Comparison of ENCODE assay signal across 7 mouse cellular contexts in the genomic region with DNA sequence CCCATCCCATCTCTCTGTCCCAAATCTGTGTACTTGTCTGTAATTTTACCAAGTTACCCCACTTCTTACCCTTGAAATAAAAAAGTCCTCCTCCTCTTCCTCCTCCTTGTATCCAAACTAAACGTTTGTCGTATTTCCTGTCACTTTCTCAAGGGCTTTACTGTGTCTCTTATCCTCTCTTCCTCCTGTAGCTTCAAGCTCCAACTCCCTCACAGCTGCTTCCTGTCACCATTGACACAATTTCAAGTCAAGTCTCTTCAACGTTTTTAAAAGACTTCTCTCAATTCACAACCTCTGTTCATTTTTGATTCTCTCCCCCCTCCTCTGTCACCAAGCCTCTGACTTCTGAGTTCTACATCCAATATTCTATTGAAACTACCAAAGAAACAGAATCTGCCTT. TPM values are rescaled to one million over a fixed set of nuclear protein-coding genes. Genes with fewer than 3 reads are reported as not detected.
DNase-seq lines count a peak whose midpoint lies in the region; ATAC-seq lines count a peak whose summit lies in the region.

A gene (minus strand): TSS at position 119 of the 400 bp plus-strand sequence.

- no peak within 1 kb of the TSS for H3K4me3 ChIP-seq in limb, embryonic 13.5 days
- H3K4me3 ChIP-seq in limb, embryonic 10.5 days = no peak within 1 kb of the TSS
- no peak within 1 kb of the TSS for H3K4me3 ChIP-seq in hindbrain, embryonic 14.5 days (replicated peaks; ENCODE audit: low read length)
- H3K4me3 ChIP-seq in stomach, embryonic 14.5 days (ENCODE audit: low read depth, low read length) = no peak within 1 kb of the TSS

- H3K4me1 ChIP-seq in limb, embryonic 13.5 days = 0 out of 2 replicates have a peak, but pooled peaks cover 3% of the 10 kb centered on the region
- H3K4me1 ChIP-seq in limb, embryonic 10.5 days = no peaks in the 10 kb centered on the region
- H3K4me1 ChIP-seq in hindbrain, embryonic 14.5 days (replicated peaks; ENCODE audit: control insufficient read depth, insufficient read depth, low read length) = no peaks in the 10 kb centered on the region
- no peaks in the 10 kb centered on the region for H3K4me1 ChIP-seq in stomach, embryonic 14.5 days (ENCODE audit: control insufficient read depth, insufficient read depth, low read length)

- no peak within 1 kb of the TSS for H3K4me2 ChIP-seq in limb, embryonic 13.5 days (replicated peaks)
- no peak within 1 kb of the TSS for H3K4me2 ChIP-seq in hindbrain, embryonic 14.5 days (replicated peaks)
- H3K4me2 ChIP-seq in stomach, embryonic 14.5 days (replicated peaks; ENCODE audit: low read depth, low read length) = no peak within 1 kb of the TSS

- no peaks in the 10 kb centered on the region for H3K9me3 ChIP-seq in limb, embryonic 13.5 days
- no peaks in the 10 kb centered on the region for H3K9me3 ChIP-seq in limb, embryonic 10.5 days (replicated peaks)
- no peaks in the 10 kb centered on the region for H3K9me3 ChIP-seq in hindbrain, embryonic 14.5 days (ENCODE audit: control insufficient read depth, low read length)
- no peaks in the 10 kb centered on the region for H3K9me3 ChIP-seq in stomach, embryonic 14.5 days (ENCODE audit: control insufficient read depth, low read depth, low read length)

- H3K27ac ChIP-seq in limb, embryonic 13.5 days = no peak within 1 kb of the TSS
- no peak within 1 kb of the TSS for H3K27ac ChIP-seq in limb, embryonic 10.5 days
- no peak within 1 kb of the TSS for H3K27ac ChIP-seq in hindbrain, embryonic 14.5 days
- H3K27ac ChIP-seq in stomach, embryonic 14.5 days (ENCODE audit: low read length) = no peak within 1 kb of the TSS

- ATAC-seq in limb, embryonic 13.5 days (ENCODE audit: low FRiP score, low read depth) = no peak
- no peak for ATAC-seq in hindbrain, embryonic 14.5 days (ENCODE audit: low FRiP score)
- no peak for ATAC-seq in stomach, embryonic 14.5 days (ENCODE audit: insufficient number of reproducible peaks, insufficient read depth, low FRiP score, low read depth)

- WGBS in limb, embryonic 13.5 days = 73% methylated on average over 3 of the region's 3 CpGs
- WGBS in limb, embryonic 10.5 days = 72% methylated on average over 3 of the region's 3 CpGs
- 67% methylated on average over 3 of the region's 3 CpGs for WGBS in hindbrain, embryonic 14.5 days
- 35% methylated on average over 3 of the region's 3 CpGs for WGBS in stomach, embryonic 14.5 days

- H3K36me3 ChIP-seq in limb, embryonic 13.5 days = no peaks in the 10 kb centered on the region
- no peaks in the 10 kb centered on the region for H3K36me3 ChIP-seq in limb, embryonic 10.5 days
- no peaks in the 10 kb centered on the region for H3K36me3 ChIP-seq in hindbrain, embryonic 14.5 days (replicated peaks; ENCODE audit: control insufficient read depth, insufficient read depth)
- no peaks in the 10 kb centered on the region for H3K36me3 ChIP-seq in stomach, embryonic 14.5 days (ENCODE audit: control insufficient read depth, insufficient read depth, low read length)

- no peak for DNase-seq in limb, embryonic 10.5 days (ENCODE audit: low spot score)
- DNase-seq in gastrocnemius, postnatal 25 days = no peak
- no peak for DNase-seq in hindbrain, embryonic 14.5 days (ENCODE audit: low spot score)
- DNase-seq in testis, postnatal 10 days (ENCODE audit: low spot score) = no peak
- DNase-seq in embryo, embryonic 10.5 days (ENCODE audit: low spot score) = no peak

- no peak within 1 kb of the TSS for H3K9ac ChIP-seq in limb, embryonic 13.5 days
- H3K9ac ChIP-seq in hindbrain, embryonic 14.5 days = no peak within 1 kb of the TSS
- no peak within 1 kb of the TSS for H3K9ac ChIP-seq in stomach, embryonic 14.5 days (replicated peaks; ENCODE audit: low read depth, low read length)

- H3K27me3 ChIP-seq in limb, embryonic 13.5 days = no peaks in the 10 kb centered on the region
- no peaks in the 10 kb centered on the region for H3K27me3 ChIP-seq in limb, embryonic 10.5 days (ENCODE audit: low read depth, poor library complexity, severe bottlenecking)
- no peaks in the 10 kb centered on the region for H3K27me3 ChIP-seq in hindbrain, embryonic 14.5 days (ENCODE audit: control insufficient read depth, insufficient read depth, low read length)
- no peaks in the 10 kb centered on the region for H3K27me3 ChIP-seq in stomach, embryonic 14.5 days (ENCODE audit: control insufficient read depth, insufficient read depth, low read length)

RNA-seq across cellular contexts. Expression of the gene that starts here (rescaled TPM):
- polyA plus RNA-seq in limb, embryonic 13.5 days (2015; fragmentation: Nextera tagmentation; extraction: Ambion mirVana) = 10.3 and 10.4 TPM in 2 replicates
- polyA plus RNA-seq in limb, embryonic 10.5 days (2016; fragmentation: Nextera tagmentation; extraction: Ambion mirVana) = 2.8 and 3.3 TPM in 2 replicates
- total RNA-seq in gastrocnemius, postnatal 25 days (2021) = 10 to 100 TPM; 10.4 to 17.7 TPM
- polyA plus RNA-seq in hindbrain, embryonic 14.5 days (2014; fragmentation: Nextera tagmentation; extraction: Ambion mirVana) = 10.0 and 10.6 TPM in 2 replicates
- 12.8 and 17.6 TPM in 2 replicates for polyA plus RNA-seq in stomach, embryonic 14.5 days (2014; fragmentation: Nextera tagmentation; extraction: Ambion mirVana)
